Mouse (Mus musculus) heart, embryonic 14.5 days (tissue): ENCODE data around the gene Eef2. TPM values are rescaled to one million over a fixed set of nuclear protein-coding genes. Genes with fewer than 3 reads are reported as not detected.

Source experiments
- ATAC-seq: fragments of 200-750 bp; cut with Nextera tagmentation; 2 replicates; pipeline ENCODE4 v1.8.0; 2017; ENCODE audit warnings: low read depth, moderate TSS enrichment; ENCODE audit not compliant: insufficient number of reproducible peaks, insufficient read depth, low FRiP score
- H3K27ac ChIP-seq, 2 experiments: fragments of 200-500 bp in 1 of 2; fragments of 300-500 bp in 1 of 2; sonication (generic) in 1 of 2; replicated peaks in 1 of 2; 2 replicates each; pipeline ENCODE4 v1.5.1; 2012 to 2014; ENCODE audit warnings: low read depth in 2 of 2, low read length in 2 of 2, control low read depth in 1 of 2, mild to moderate bottlenecking in 1 of 2, mixed read lengths in 1 of 2; ENCODE audit not compliant: control insufficient read depth in 1 of 2, insufficient read depth in 1 of 2
- H3K27me3 ChIP-seq: fragments of 300-500 bp; sonication (generic); 2 replicates; pipeline ENCODE4 v1.6.1; 2014; ENCODE audit warnings: mild to moderate bottlenecking, low read length, control low read depth; ENCODE audit not compliant: control insufficient read depth, insufficient read depth
- H3K36me3 ChIP-seq: fragments of 300-500 bp; sonication (generic); 2 replicates; pipeline ENCODE4 v1.6.1; 2014; ENCODE audit warnings: mild to moderate bottlenecking, control low read depth, low read length, mixed read lengths; ENCODE audit not compliant: control insufficient read depth, insufficient read depth
- H3K4me1 ChIP-seq, 2 experiments: fragments of 200-500 bp in 1 of 2; fragments of 300-500 bp in 1 of 2; sonication (generic) in 1 of 2; 2 replicates each; pipeline ENCODE4 v1.6.1; 2012 to 2014; ENCODE audit warnings: low read length in 2 of 2, control low read depth in 1 of 2, mixed read lengths in 1 of 2; ENCODE audit not compliant: control insufficient read depth in 2 of 2, insufficient read depth in 2 of 2
- H3K4me2 ChIP-seq: fragments of 300-500 bp; sonication (generic); 2 replicates; pipeline ENCODE4 v1.6.1; 2014; ENCODE audit warnings: mild to moderate bottlenecking, low read length
- H3K4me3 ChIP-seq, 2 experiments: fragments of 200-500 bp in 1 of 2; fragments of 300-500 bp in 1 of 2; sonication (generic) in 1 of 2; 2 replicates each; pipeline ENCODE4 v1.5.1; 2012 to 2014; ENCODE audit warnings: low read length in 2 of 2, mild to moderate bottlenecking in 2 of 2, control low read depth in 1 of 2, low read depth in 1 of 2, moderate library complexity in 1 of 2; ENCODE audit not compliant: control insufficient read depth in 1 of 2, insufficient read depth in 1 of 2
- H3K9ac ChIP-seq: fragments of 300-500 bp; sonication (generic); 2 replicates; pipeline ENCODE4 v1.6.1; 2014; ENCODE audit warnings: mild to moderate bottlenecking, low read length
- H3K9me3 ChIP-seq: fragments of 300-500 bp; sonication (generic); 2 replicates; pipeline ENCODE4 v1.6.1; 2016; ENCODE audit warnings: low read length, control low read depth; ENCODE audit not compliant: control insufficient read depth
- WGBS: fragments of 180-500 bp; shearing (Covaris S2); extraction: QIAGEN DNeasy Blood & Tissue Kit; methylation state at CpG from one replicate; pipeline ENCODE4 v1.1.7; 2014; 5-methylcytosine and 5-hydroxymethylcytosine counted together
- polyA plus RNA-seq: library from polyadenylated mRNA; unstranded; fragments of >200 nt; fragmentation: Nextera tagmentation; extraction: Ambion mirVana; gene quantifications from 2 replicates; pipeline ENCODE4 v1.2.1, GENCODE M21; 2014

Eef2 gene
- polyA plus RNA-seq, 1 experiment from 2014 or later = 337 TPM

DNA sequence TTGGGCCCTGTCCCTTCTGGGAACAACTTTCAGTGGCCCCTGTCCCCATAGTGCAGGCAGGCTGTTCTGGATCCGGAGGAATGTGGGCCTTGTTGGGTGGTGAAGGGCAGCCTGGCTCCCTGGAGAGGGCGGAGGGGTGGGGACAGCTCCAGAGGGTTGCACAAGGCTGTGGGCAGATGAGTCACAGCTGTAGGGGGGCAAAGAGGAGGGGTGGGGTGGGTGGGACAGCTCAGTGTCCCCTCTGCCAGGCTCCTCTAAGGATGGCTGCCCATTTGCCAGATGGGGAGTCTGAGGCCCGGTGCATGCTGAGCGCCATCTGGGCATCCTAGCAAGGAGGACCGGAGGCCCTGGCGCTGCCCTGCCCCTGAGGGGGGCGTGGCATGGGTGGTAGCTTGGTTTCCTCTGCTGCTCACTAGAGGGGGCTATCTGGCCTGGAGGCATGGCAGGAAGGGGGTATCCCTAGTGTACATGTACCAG, 33.2 kb upstream of the Eef2 start:
- Histone ChIP-seq H3K4me2 (no peak overlapping the region), H3K27me3 (no peaks in the 10 kb centered on the region), H3K4me1 (peaks cover 34 to 50% of the 10 kb centered on the region in 2 experiments), H3K9ac (peak overlapping the region; percentile 57), H3K27ac (no peak overlapping the region; a peak in 1 of 4 replicates), H3K36me3 (peaks cover 55% of the 10 kb centered on the region), H3K4me3 (no peak overlapping the region), H3K9me3 (no peaks in the 10 kb centered on the region)
- ATAC-seq = no peak
- WGBS = 88% methylated on average over 7 of the region's 7 CpGs

DNA sequence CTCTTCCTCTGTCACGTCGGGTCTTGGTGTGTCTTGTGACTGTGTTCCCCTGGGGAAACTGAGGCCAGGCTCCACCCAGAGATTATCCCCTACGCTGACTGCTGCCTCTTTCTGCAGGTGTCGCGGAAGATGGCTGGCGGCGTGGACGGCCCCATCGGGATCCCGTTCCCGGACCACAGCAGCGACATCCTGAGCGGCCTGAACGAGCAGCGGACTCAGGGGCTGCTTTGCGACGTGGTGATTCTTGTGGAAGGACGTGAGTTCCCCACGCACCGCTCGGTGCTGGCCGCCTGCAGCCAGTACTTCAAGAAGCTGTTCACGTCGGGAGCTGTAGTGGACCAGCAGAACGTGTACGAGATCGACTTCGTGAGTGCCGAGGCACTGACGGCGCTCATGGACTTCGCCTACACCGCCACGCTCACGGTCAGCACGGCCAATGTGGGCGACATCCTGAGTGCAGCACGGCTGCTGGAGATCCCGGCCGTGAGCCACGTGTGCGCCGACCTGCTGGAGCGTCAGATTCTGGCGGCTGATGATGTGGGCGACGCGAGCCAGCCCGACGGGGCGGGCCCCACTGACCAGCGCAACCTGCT, 32.5 kb upstream of the Eef2 start:
- 95% methylated on average over 52 of the region's 52 CpGs for WGBS
- Histone ChIP-seq H3K4me3 (no peak overlapping the region), H3K4me1 (peaks cover 31 to 44% of the 10 kb centered on the region in 2 experiments), H3K9me3 (no peaks in the 10 kb centered on the region), H3K27me3 (no peaks in the 10 kb centered on the region), H3K9ac (no peak overlapping the region), H3K36me3 (peaks cover 62% of the 10 kb centered on the region), H3K27ac (no peak overlapping the region), H3K4me2 (no peak overlapping the region)
- ATAC-seq = no peak

DNA sequence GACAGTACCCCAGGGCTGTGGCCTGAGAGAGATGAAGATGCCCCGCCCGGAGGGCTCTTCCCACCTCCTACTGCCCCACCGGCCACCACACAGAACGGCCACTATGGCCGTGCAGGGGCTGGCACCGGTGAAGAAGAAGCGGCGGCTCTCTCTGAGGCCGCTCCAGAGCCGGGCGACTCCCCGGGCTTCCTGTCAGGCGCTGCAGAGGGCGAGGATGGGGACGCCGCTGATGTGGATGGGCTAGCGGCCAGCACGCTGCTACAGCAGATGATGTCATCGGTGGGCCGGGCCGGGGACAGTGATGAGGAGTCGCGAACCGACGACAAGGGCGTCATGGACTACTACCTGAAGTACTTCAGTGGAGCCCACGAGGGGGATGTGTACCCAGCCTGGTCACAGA, 31.8 kb upstream of the Eef2 start:
- Histone ChIP-seq H3K9me3 (no peaks in the 10 kb centered on the region), H3K27me3 (no peaks in the 10 kb centered on the region), H3K36me3 (peaks cover 69% of the 10 kb centered on the region), H3K4me3 (no peak overlapping the region), H3K9ac (no peak overlapping the region), H3K4me2 (no peak overlapping the region), H3K27ac (no peak overlapping the region), H3K4me1 (peaks cover 24 to 37% of the 10 kb centered on the region in 2 experiments)
- no peak for ATAC-seq
- 90% methylated on average over 24 of the region's 27 CpGs for WGBS

DNA sequence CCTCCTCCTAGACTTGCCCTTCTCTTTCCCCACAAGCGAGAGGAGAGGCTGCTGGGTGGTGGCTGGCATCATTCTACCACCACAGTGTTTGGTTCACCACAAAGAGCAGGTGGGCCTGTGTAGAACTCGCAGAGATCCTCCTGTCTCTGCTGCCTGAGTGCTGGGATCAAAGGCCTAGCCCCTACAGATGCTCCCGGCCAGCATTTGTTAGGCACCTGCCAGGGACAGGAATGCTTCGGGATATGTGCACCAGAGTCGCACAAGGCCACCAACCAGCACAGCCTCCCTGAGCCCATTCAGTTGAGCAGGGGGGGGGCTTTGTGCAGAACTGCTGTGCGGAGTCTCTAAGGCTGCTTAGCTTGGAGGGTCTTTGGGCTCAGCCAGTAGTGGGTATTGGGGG, 31.1 kb upstream of the Eef2 start:
- WGBS = 93% methylated on average over 6 of the region's 6 CpGs
- H3K27ac ChIP-seq = no peak overlapping the region
- H3K36me3 ChIP-seq = peaks cover 76% of the 10 kb centered on the region
- no peak overlapping the region for H3K4me2 ChIP-seq
- H3K9ac ChIP-seq = no peak overlapping the region
- H3K27me3 ChIP-seq = no peaks in the 10 kb centered on the region
- ATAC-seq = no peak
- H3K4me1 ChIP-seq = peaks cover 18 to 31% of the 10 kb centered on the region in 2 experiments
- H3K9me3 ChIP-seq = no peaks in the 10 kb centered on the region
- H3K4me3 ChIP-seq = no peak overlapping the region

GRCm38 (mm10) chr10:81145778-81146177, 30.7 kb upstream of the Eef2 start:
- Histone ChIP-seq H3K9ac (no peak overlapping the region), H3K4me1 (peaks cover 14 to 26% of the 10 kb centered on the region in 2 experiments), H3K4me2 (no peak overlapping the region), H3K36me3 (peaks cover 80% of the 10 kb centered on the region), H3K27me3 (no peaks in the 10 kb centered on the region), H3K27ac (no peak overlapping the region), H3K4me3 (no peak overlapping the region), H3K9me3 (no peaks in the 10 kb centered on the region)
- 84% methylated on average over 7 of the region's 7 CpGs for WGBS
- no peak for ATAC-seq

GRCm38 (mm10) chr10:81146296-81146695, 30.1 kb upstream of the Eef2 start:
- no peak overlapping the region for H3K4me3 ChIP-seq
- no peaks in the 10 kb centered on the region for H3K9me3 ChIP-seq
- 71% methylated on average over 4 of the region's 4 CpGs for WGBS
- H3K4me1 ChIP-seq = peaks cover 13 to 21% of the 10 kb centered on the region in 2 experiments
- H3K36me3 ChIP-seq = peaks cover 79% of the 10 kb centered on the region
- no peak overlapping the region for H3K9ac ChIP-seq
- ATAC-seq = no peak
- no peak overlapping the region for H3K27ac ChIP-seq
- H3K27me3 ChIP-seq = no peaks in the 10 kb centered on the region
- no peak overlapping the region for H3K4me2 ChIP-seq

DNA sequence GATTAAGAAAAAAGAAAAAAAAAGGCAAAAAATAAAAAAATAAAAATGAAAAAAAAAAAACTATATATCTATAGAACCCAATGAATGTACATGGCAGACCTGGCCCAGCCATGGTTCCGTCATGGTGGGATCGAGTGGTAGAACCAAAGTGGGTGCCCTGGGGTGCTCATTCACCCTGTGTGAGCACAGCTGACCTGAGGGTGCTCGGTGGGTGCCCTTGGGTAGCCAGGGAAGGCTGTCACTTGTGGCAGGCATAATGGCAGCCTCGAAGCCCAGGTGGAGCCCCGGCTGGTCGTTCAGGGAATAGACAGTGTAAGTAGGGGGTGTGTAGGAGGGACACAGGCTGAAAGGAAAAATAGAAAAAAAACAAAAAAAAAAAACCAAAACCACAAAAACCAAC, 25.2 kb upstream of the Eef2 start:
- no peak for ATAC-seq
- WGBS = 67% methylated on average over 6 of the region's 6 CpGs
- Histone ChIP-seq H3K27ac (no peak overlapping the region), H3K4me1 (peaks cover 7 to 9% of the 10 kb centered on the region in 2 experiments), H3K9ac (no peak overlapping the region), H3K4me3 (no peak overlapping the region), H3K36me3 (peaks cover 82% of the 10 kb centered on the region), H3K4me2 (no peak overlapping the region), H3K9me3 (no peaks in the 10 kb centered on the region), H3K27me3 (no peaks in the 10 kb centered on the region)

DNA sequence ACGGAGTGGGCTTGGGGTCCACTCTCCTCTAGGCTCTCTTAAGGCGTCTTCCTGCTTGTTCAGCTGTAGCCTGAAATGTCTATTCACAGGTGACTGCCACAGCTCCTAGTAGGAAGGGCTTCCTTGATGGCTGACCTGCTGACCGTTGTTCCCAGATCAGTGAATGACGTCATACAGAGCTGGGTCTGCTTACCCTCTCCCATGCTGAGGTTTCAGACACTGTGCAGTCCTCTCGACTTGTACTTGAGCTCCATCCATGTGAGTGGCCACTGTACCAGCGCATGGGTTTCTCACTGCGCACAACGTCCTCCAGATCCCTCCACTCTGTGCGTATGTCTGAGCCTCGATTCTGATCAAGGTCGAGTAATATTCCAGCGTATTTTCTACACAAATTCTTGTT, 23.8 kb upstream of the Eef2 start:
- H3K27me3 ChIP-seq = no peaks in the 10 kb centered on the region
- peaks cover 82% of the 10 kb centered on the region for H3K36me3 ChIP-seq
- H3K27ac ChIP-seq = peak overlapping the region; percentile 31 to 45
- WGBS = 56% methylated on average over 12 of the region's 12 CpGs
- ATAC-seq = no peak
- H3K4me1 ChIP-seq = peaks cover 7 to 9% of the 10 kb centered on the region in 2 experiments
- no peak overlapping the region for H3K4me3 ChIP-seq
- 0 out of 2 replicates have a peak overlapping the region, but pooled peaks have one; percentile 7 for H3K9ac ChIP-seq
- no peaks in the 10 kb centered on the region for H3K9me3 ChIP-seq
- H3K4me2 ChIP-seq = no peak overlapping the region
